Mouse (Mus musculus) heart, postnatal 0 days (tissue): ENCODE measurements around the gene 3110082I17Rik. TPM values are rescaled to one million over a fixed set of nuclear protein-coding genes. Genes with fewer than 3 reads are reported as not detected.

Source experiments
- ATAC-seq: fragments of 200-750 bp; cut with Nextera tagmentation; 2 replicates; pipeline ENCODE4 v1.8.0; 2017; ENCODE audit warnings: low read depth, moderate number of reproducible peaks, moderate library complexity; ENCODE audit not compliant: insufficient read depth
- DNase-seq: peaks from one replicate; pipeline ENCODE4 v3.0.0-alpha.2; 2016; ENCODE audit warnings: low spot score
- H3K27ac ChIP-seq: fragments of 300-500 bp; sonication (generic); 2 replicates; pipeline ENCODE4 v1.5.1; 2014; ENCODE audit warnings: low read depth, mild to moderate bottlenecking
- H3K27me3 ChIP-seq: fragments of 300-500 bp; sonication (generic); 2 replicates; pipeline ENCODE4 v1.6.1; 2014; ENCODE audit warnings: low read length, mixed read lengths; ENCODE audit not compliant: control insufficient read depth, insufficient read depth
- H3K36me3 ChIP-seq: fragments of 300-500 bp; sonication (generic); replicated peaks from 2 replicates; pipeline ENCODE4 v1.6.1; 2014; ENCODE audit warnings: low read length, mixed read lengths; ENCODE audit not compliant: control insufficient read depth, insufficient read depth
- H3K4me1 ChIP-seq: fragments of 300-500 bp; sonication (generic); 2 replicates; pipeline ENCODE4 v1.6.1; 2014; ENCODE audit warnings: antibody characterized with exemption; ENCODE audit not compliant: control insufficient read depth, insufficient read depth
- H3K4me2 ChIP-seq: fragments of 300-500 bp; sonication (generic); 2 replicates; pipeline ENCODE4 v1.6.1; 2014; ENCODE audit warnings: low read depth, mild to moderate bottlenecking, low read length, moderate library complexity
- H3K4me3 ChIP-seq: fragments of 300-500 bp; sonication (generic); 2 replicates; pipeline ENCODE4 v1.5.1; 2014; ENCODE audit warnings: low read depth, low read length
- H3K9ac ChIP-seq: fragments of 300-500 bp; sonication (generic); replicated peaks from 2 replicates; pipeline ENCODE4 v1.6.1; 2014; ENCODE audit warnings: low read depth, low read length, mixed read lengths
- H3K9me3 ChIP-seq: fragments of 300-500 bp; sonication (generic); replicated peaks from 2 replicates; pipeline ENCODE4 v1.6.1; 2016; ENCODE audit warnings: low read length; ENCODE audit not compliant: control insufficient read depth
- CTCF ChIP-seq: IDR thresholded peaks from 2 replicates; pipeline ENCODE4 v1.5.1; 2016; ENCODE audit warnings: antibody characterized with exemption, control low read depth, low read depth
- EP300 ChIP-seq: IDR thresholded peaks from 2 replicates; pipeline ENCODE4 v1.6.1; 2016; ENCODE audit warnings: antibody characterized with exemption, low read depth
- whole genome bisulfite sequencing: fragments of 180-500 bp; shearing (Covaris S2); extraction: QIAGEN DNeasy Blood & Tissue Kit; methylation state at CpG from one replicate; pipeline ENCODE4 v1.1.7; 2014; 5-methylcytosine and 5-hydroxymethylcytosine counted together
- polyA plus RNA-seq: library from polyadenylated mRNA; unstranded; fragments of >200 nt; fragmentation: Nextera tagmentation; extraction: Ambion mirVana; gene quantifications from 2 replicates; pipeline ENCODE4 v1.2.1, GENCODE M21; 2015
- total RNA-seq: library from RNA; depleted of rRNA; stranded (reverse); fragments of >200 nt; gene quantifications from 2 replicates; pipeline ENCODE4 v1.2.3, GENCODE M21; 2014; ENCODE audit warnings: low replicate concordance

3110082I17Rik gene
- total and polyA plus RNA-seq, 2 experiments from 2014 or later, result 5.9 to 10.6 TPM

DNA sequence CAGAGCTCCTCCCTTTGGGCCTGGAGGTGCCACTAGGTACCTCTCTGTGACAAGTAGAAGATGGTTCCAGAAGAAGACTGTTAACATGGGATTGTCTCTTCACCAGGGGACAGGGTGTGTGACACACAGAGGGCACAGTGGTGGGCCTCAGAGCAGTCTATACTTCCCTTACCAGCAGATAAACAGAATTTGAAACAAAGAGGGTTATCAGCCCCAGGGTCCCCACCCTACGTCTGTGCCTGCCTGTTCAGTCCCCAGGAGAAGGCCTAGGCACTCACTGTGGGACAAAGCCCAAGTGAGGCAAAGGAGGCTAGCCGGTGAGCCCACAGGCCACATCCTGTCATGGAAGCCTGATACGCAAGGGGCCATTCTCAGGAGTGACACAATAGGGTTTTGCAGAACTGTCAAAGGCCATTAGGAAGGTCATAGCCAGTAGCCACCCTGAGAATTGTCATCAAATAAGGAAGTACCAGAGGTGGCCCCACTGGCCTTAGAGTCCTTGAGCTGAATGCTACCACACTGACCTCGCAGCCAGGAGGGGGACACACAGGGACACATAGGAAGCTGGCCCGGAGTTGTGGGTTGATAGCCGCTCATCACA lies 55.4 kb downstream of the 3110082I17Rik start, which contains the start of gene C130050O18Rik:
C130050O18Rik (plus strand) TSS at position 480 of the 601 bp plus-strand sequence.
- no peak within 1 kb of the TSS for H3K4me3 ChIP-seq
- peaks cover 17% of the 10 kb centered on the region for H3K4me1 ChIP-seq
- TF ChIP-seq EP300 (no peak), CTCF (no peak)
- H3K9ac ChIP-seq, result no peak within 1 kb of the TSS
- no peak within 1 kb of the TSS for H3K4me2 ChIP-seq
- DNase-seq, result no peak
- no peaks in the 10 kb centered on the region for H3K9me3 ChIP-seq
- 73% methylated on average over 6 of the region's 6 CpGs for WGBS
- no peaks in the 10 kb centered on the region for H3K36me3 ChIP-seq
- H3K27ac ChIP-seq, result peak within 1 kb of the TSS; percentile 37; the same call in 1 of the 2 replicates
- no peaks in the 10 kb centered on the region for H3K27me3 ChIP-seq
- ATAC-seq, result no peak

GRCm38 (mm10) chr5:139403692-139404260 lies 56.6 kb downstream of the 3110082I17Rik start:
- H3K27me3 ChIP-seq, result no peaks in the 10 kb centered on the region
- TF ChIP-seq EP300, result no peak
- TF ChIP-seq CTCF, result no peak
- ATAC-seq (no peak), DNase-seq (no peak)
- no peaks in the 10 kb centered on the region for H3K36me3 ChIP-seq
- H3K4me1 ChIP-seq, result peaks cover 14% of the 10 kb centered on the region
- no peak overlapping the region for H3K4me3 ChIP-seq
- no peaks in the 10 kb centered on the region for H3K9me3 ChIP-seq
- H3K4me2 ChIP-seq, result no peak overlapping the region
- no peak overlapping the region for H3K9ac ChIP-seq
- H3K27ac ChIP-seq, result no peak overlapping the region
- WGBS, result 88% methylated on average over 8 of the region's 8 CpGs

DNA sequence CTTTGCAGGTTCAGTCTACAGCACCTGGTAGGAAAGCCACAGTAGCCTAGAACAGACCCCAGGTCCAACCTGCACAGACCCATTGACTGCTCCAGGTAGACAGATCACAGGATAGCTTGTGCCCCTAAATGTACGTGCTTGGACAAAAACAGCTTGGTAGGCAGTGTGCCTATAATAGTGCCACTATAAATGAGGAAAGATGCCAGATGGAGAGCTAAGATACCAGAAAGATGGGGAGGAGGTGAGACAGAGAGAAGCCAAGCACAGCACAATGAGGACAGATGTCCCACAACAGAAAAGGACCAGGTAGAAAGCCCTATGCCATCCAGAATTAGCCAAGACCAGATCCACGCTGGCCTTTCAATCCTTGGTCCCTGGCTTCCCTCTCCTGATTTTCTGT lies 58.2 kb downstream of the 3110082I17Rik start:
- TF ChIP-seq CTCF (no peak), EP300 (no peak)
- no peak for ATAC-seq
- H3K4me2 ChIP-seq, result no peak overlapping the region
- no peaks in the 10 kb centered on the region for H3K36me3 ChIP-seq
- H3K27me3 ChIP-seq, result no peaks in the 10 kb centered on the region
- no peak overlapping the region for H3K4me3 ChIP-seq
- H3K4me1 ChIP-seq, result peaks cover 25% of the 10 kb centered on the region
- H3K9ac ChIP-seq, result no peak overlapping the region
- no peaks in the 10 kb centered on the region for H3K9me3 ChIP-seq
- no peak for DNase-seq
- WGBS, result 89% methylated on average over 2 of the region's 2 CpGs
- H3K27ac ChIP-seq, result no peak overlapping the region

- 0 out of 2 replicates have a peak, but pooled peaks cover 4% of the 10 kb centered on the region for H3K36me3 ChIP-seq
- no peaks in the 10 kb centered on the region for H3K9me3 ChIP-seq
- DNase-seq (no peak), ATAC-seq (no peak)
- H3K4me1 ChIP-seq, result peaks cover 23% of the 10 kb centered on the region
- 58% methylated on average over 14 of the region's 14 CpGs for WGBS
- no peak overlapping the region for H3K9ac ChIP-seq
- H3K4me2 ChIP-seq, result no peak overlapping the region
- H3K4me3 ChIP-seq, result no peak overlapping the region
- TF ChIP-seq EP300, result no peak
- TF ChIP-seq CTCF, result no peak
- H3K27me3 ChIP-seq, result no peaks in the 10 kb centered on the region
- H3K27ac ChIP-seq, result 0 out of 2 replicates have a peak overlapping the region, but pooled peaks have one; percentile 20
Observed at GRCm38 (mm10) chr5:139399991-139400390, 60.3 kb downstream of the 3110082I17Rik start.

DNA sequence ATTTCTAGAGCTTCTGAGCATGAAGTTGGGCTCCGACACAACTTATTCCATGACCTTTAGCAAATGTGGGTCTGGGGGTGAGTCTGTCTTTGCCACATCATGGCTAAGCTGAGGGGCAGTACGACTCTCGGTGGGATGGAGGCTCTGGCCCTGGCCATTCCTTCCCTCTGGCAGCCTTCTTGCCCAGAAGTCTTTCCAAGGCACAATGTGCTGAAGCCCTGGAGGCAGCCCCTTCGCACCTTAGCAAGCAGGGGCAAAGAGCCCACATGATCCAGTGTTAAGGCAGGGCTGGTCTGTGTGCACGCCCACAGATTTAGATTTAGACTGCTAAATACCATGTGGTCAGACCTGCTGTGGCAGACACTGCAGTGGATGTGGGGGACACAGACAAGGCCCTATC lies 61.5 kb downstream of the 3110082I17Rik start:
- Histone ChIP-seq H3K4me2 (peak overlapping the region; percentile 38; the same call in 1 of the 2 replicates), H3K27ac (peak overlapping the region; percentile 18), H3K9ac (no peak overlapping the region), H3K9me3 (no peaks in the 10 kb centered on the region), H3K36me3 (peaks cover 12% of the 10 kb centered on the region), H3K27me3 (no peaks in the 10 kb centered on the region), H3K4me3 (no peak overlapping the region), H3K4me1 (peaks cover 23% of the 10 kb centered on the region)
- DNase-seq (no peak), ATAC-seq (peak; percentile 2; the same call in 1 of the 2 replicates)
- WGBS, result 77% methylated on average over 5 of the region's 5 CpGs
- TF ChIP-seq EP300 (no peak), CTCF (no peak)
